In genomic region chr2:102137922-102138321, GRCm38 (mm10) we compare ENCODE assay signal across 15 mouse cellular contexts. TPM values are rescaled to one million over a fixed set of nuclear protein-coding genes. Genes with fewer than 3 reads are reported as not detected.
DNase-seq lines count a peak whose midpoint lies in the region; ATAC-seq lines count a peak whose summit lies in the region.
"Had no signal": no experiment of that assay in that cellular context is flagged by ENCODE, and none has a peak within 500 bp of the region (broad histone marks: within the 10 kb centered on the region; RNA-seq: fewer than 3 reads in every experiment).

No protein-coding gene starts in this region.

- peak; percentile 22 for DNase-seq in embryo, embryonic 10.5 days (ENCODE audit: low spot score)
- no peak for DNase-seq in embryo, embryonic 9.5 days (ENCODE audit: extremely low spot score)
- DNase-seq in kidney, adult 9 months = no peak
- DNase-seq in embryonic facial prominence, embryonic 14.5 days (ENCODE audit: low spot score) = peak; percentile 84
- DNase-seq in cerebellum, adult 9-11 months = no peak
- DNase-seq in right cerebral cortex, postnatal 14 days = no peak
- DNase-seq: adrenal gland, postnatal 14 days; kidney, adult 11 months; liver, postnatal 0 days; retina, postnatal 1 day; spleen, adult 18-20 months; thymus, adult 18-20 months had no signal

- WGBS in kidney, embryonic 16.5 days = 25% methylated on average over 6 of the region's 6 CpGs
- 33% methylated on average over 6 of the region's 6 CpGs for WGBS in embryonic facial prominence, embryonic 14.5 days

- no peaks in the 10 kb centered on the region for H3K27me3 ChIP-seq in kidney, embryonic 16.5 days (ENCODE audit: insufficient read depth, low read length)
- no peaks in the 10 kb centered on the region for H3K27me3 ChIP-seq in embryonic facial prominence, embryonic 14.5 days (replicated peaks; ENCODE audit: control insufficient read depth, insufficient read depth, low read length)

- H3K4me3 ChIP-seq in kidney, embryonic 16.5 days (ENCODE audit: low read length) = no peak overlapping the region
- no peak overlapping the region for H3K4me3 ChIP-seq in embryonic facial prominence, embryonic 14.5 days (ENCODE audit: low read depth, low read length)

- no peak overlapping the region for H3K9ac ChIP-seq in kidney, embryonic 16.5 days (replicated peaks; ENCODE audit: low read length)
- no peak overlapping the region for H3K9ac ChIP-seq in embryonic facial prominence, embryonic 14.5 days (ENCODE audit: low read depth, low read length)
- H3K9ac ChIP-seq: liver, postnatal 0 days had no signal

- peaks cover 54% of the 10 kb centered on the region for H3K4me1 ChIP-seq in kidney, embryonic 16.5 days (ENCODE audit: insufficient read depth, low read length)
- H3K4me1 ChIP-seq in embryonic facial prominence, embryonic 14.5 days (ENCODE audit: control insufficient read depth, insufficient read depth, low read length) = peaks cover 73% of the 10 kb centered on the region

- peak overlapping the region; percentile 21; the same call in 1 of the 2 replicates for H3K27ac ChIP-seq in kidney, embryonic 16.5 days (ENCODE audit: low read length)
- peak overlapping the region; percentile 67 for H3K27ac ChIP-seq in embryonic facial prominence, embryonic 14.5 days (replicated peaks; ENCODE audit: low read depth, low read length)

- no peak overlapping the region for H3K4me2 ChIP-seq in kidney, embryonic 16.5 days (replicated peaks; ENCODE audit: low read depth, low read length)
- peak overlapping the region; percentile 10 for H3K4me2 ChIP-seq in embryonic facial prominence, embryonic 14.5 days (ENCODE audit: low read depth, low read length)

- H3K9me3 ChIP-seq in kidney, embryonic 16.5 days (ENCODE audit: low read length) = no peaks in the 10 kb centered on the region
- no peaks in the 10 kb centered on the region for H3K9me3 ChIP-seq in embryonic facial prominence, embryonic 14.5 days (ENCODE audit: control insufficient read depth, low read length)

- no peak for ATAC-seq in kidney, embryonic 16.5 days (ENCODE audit: low FRiP score, low TSS enrichment)
- peak; percentile 64 for ATAC-seq in embryonic facial prominence, embryonic 14.5 days (ENCODE audit: low read depth)
- peak; percentile 48 for ATAC-seq in megakaryocyte, adult 5-6 weeks (ENCODE audit: poor library complexity, severe bottlenecking)
- ATAC-seq: forebrain, embryonic 16.5 days; liver, postnatal 0 days had no signal

- H3K36me3 ChIP-seq in kidney, embryonic 16.5 days (ENCODE audit: insufficient read depth, low read length) = no peaks in the 10 kb centered on the region
- H3K36me3 ChIP-seq in embryonic facial prominence, embryonic 14.5 days (ENCODE audit: control insufficient read depth, insufficient read depth, low read length) = no peaks in the 10 kb centered on the region

RNA-seq across cellular contexts. Expression of gene Ldlrad3, which starts 48.3 kb away (rescaled TPM):
- 38.3 and 42.5 TPM in 2 replicates for polyA plus RNA-seq in kidney, embryonic 16.5 days (2015; fragmentation: Nextera tagmentation; extraction: Ambion mirVana)
- 48.2 and 48.8 TPM in 2 replicates for polyA plus RNA-seq in embryonic facial prominence, embryonic 14.5 days (2014; fragmentation: Nextera tagmentation; extraction: Ambion mirVana)
- total RNA-seq in megakaryocyte, adult 5-6 weeks (2015) = 58.9 and 65.5 TPM in 2 replicates
- 55.1 and 58.9 TPM in 2 replicates for total RNA-seq in megakaryocyte, adult 5-6 weeks (2017)

Comparison
In these comparisons a context has a peak if more than half of its experiments do, and no peak if none do; other contexts are left out.
1. DNase-seq: peak in embryo, embryonic 10.5 days (single experiment) and embryonic facial prominence, embryonic 14.5 days (single experiment); none in embryo, embryonic 9.5 days (single experiment), kidney, adult 9 months (single experiment), cerebellum, adult 9-11 months (single experiment) and right cerebral cortex, postnatal 14 days (single experiment).